8 mouse cellular contexts compared by ENCODE assay signal in the genomic region with DNA sequence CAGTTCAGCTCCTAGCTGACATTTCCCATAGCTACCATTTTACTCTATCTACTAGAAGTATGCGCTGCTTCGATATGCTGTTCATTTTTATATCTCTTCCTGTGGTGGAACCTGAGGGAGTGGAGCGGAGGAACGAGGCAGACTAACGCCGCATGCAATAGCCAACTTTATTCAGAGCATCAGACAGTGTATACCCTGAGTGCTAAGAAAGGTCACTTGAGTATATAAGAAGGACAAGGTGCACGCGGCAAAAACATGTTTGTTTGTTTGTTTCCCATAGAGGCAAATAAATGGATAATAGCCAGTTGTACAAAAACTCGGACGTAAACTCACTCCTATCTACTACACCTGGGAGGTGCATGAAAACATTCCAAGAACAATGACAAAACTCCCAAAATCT. TPM values are rescaled to one million over a fixed set of nuclear protein-coding genes. Genes with fewer than 3 reads are reported as not detected.
DNase-seq lines count a peak whose midpoint lies in the region; ATAC-seq and TF ChIP-seq lines count a peak whose summit lies in the region.

No protein-coding gene starts in this region.

- H3K27ac ChIP-seq in heart, adult 2 months = peak overlapping the region; percentile 95
- H3K27ac ChIP-seq in heart, embryonic 16.5 days (ENCODE audit: low read length) = peak overlapping the region; percentile 99
- no peak overlapping the region for H3K27ac ChIP-seq in liver, embryonic 16.5 days (ENCODE audit: low read length)

- H3K9ac ChIP-seq in heart, adult 2 months (ENCODE audit: low read depth, low read length) = no peak overlapping the region
- peak overlapping the region; percentile 95 for H3K9ac ChIP-seq in heart, embryonic 16.5 days (ENCODE audit: low read length)
- no peak overlapping the region for H3K9ac ChIP-seq in liver, embryonic 16.5 days (ENCODE audit: low read depth, low read length)

- no peaks in the 10 kb centered on the region for H3K9me3 ChIP-seq in G1E (replicated peaks)
- H3K9me3 ChIP-seq in heart, embryonic 16.5 days (replicated peaks; ENCODE audit: control insufficient read depth, low read length) = no peaks in the 10 kb centered on the region
- no peaks in the 10 kb centered on the region for H3K9me3 ChIP-seq in liver, embryonic 16.5 days (replicated peaks; ENCODE audit: control insufficient read depth, low read length)

- no peaks in the 10 kb centered on the region for H3K79me2 ChIP-seq in heart, adult 2 months (replicated peaks; ENCODE audit: control insufficient read depth, insufficient read depth, low read length)

- peak overlapping the region; percentile 77 for H3K4me2 ChIP-seq in heart, embryonic 16.5 days (ENCODE audit: low read depth, low read length)
- peak overlapping the region; percentile 59 for H3K4me2 ChIP-seq in liver, embryonic 16.5 days (ENCODE audit: low read depth, low read length)

- H3K4me1 ChIP-seq in heart, adult 2 months (ENCODE audit: control insufficient read depth, insufficient read depth, low read length) = peaks cover 4% of the 10 kb centered on the region; the same call in 1 of the 2 replicates
- peaks cover 40% of the 10 kb centered on the region for H3K4me1 ChIP-seq in G1E (ENCODE audit: insufficient read depth, low read depth, low read length)
- H3K4me1 ChIP-seq in heart, embryonic 16.5 days (ENCODE audit: control insufficient read depth, insufficient read depth, low read length) = peaks cover 5% of the 10 kb centered on the region; the same call in 1 of the 2 replicates
- H3K4me1 ChIP-seq in liver, embryonic 16.5 days (ENCODE audit: control insufficient read depth, low read depth, low read length) = no peaks in the 10 kb centered on the region; the same call in 1 of the 2 replicates

- no peaks in the 10 kb centered on the region for H3K27me3 ChIP-seq in heart, adult 2 months (ENCODE audit: control insufficient read depth, insufficient read depth, low read length)
- no peaks in the 10 kb centered on the region for H3K27me3 ChIP-seq in G1E (ENCODE audit: insufficient read depth, low read length)
- no peaks in the 10 kb centered on the region for H3K27me3 ChIP-seq in heart, embryonic 16.5 days (ENCODE audit: control insufficient read depth, insufficient read depth, low read length)
- no peaks in the 10 kb centered on the region for H3K27me3 ChIP-seq in liver, embryonic 16.5 days (ENCODE audit: control insufficient read depth, insufficient read depth, low read depth, low read length)

- ATAC-seq in G1E (ENCODE audit: extremely low read depth, insufficient number of reproducible peaks, low FRiP score, poor library complexity, severe bottlenecking) = no peak
- ATAC-seq in heart, embryonic 16.5 days (replicated peaks; ENCODE audit: extremely low read depth, insufficient read depth, low FRiP score) = no peak
- ATAC-seq in liver, embryonic 16.5 days (ENCODE audit: low read depth) = no peak
- ATAC-seq in erythroid progenitor cell, adult 5-6 weeks (replicated peaks; ENCODE audit: low FRiP score, poor library complexity, severe bottlenecking) = no peak
- ATAC-seq in monocyte, adult 5-6 weeks (replicated peaks; ENCODE audit: insufficient number of reproducible peaks, low FRiP score, low TSS enrichment, poor library complexity, severe bottlenecking) = no peak

- intact Hi-C loops in heart, adult 2 months (cut with DNase I) = no loop called here
- intact Hi-C loops in heart, postnatal 36 days (cut with DNase I) = loop anchor here (5.0 kb wide), 1 partner anchor 910 kb away; a partner anchor contains a TSS

- no peak for TF ChIP-seq POLR2A in heart, adult 2 months (IDR thresholded peaks at IDR 0.05; ENCODE audit: insufficient read depth, low read depth, low read length)

- no peak for TF ChIP-seq EP300 in heart, adult 2 months (IDR thresholded peaks at IDR 0.05; ENCODE audit: insufficient read depth, low read depth, low read length)

- no peak for TF ChIP-seq CTCF in heart, adult 2 months (IDR thresholded peaks at IDR 0.05)
- TF ChIP-seq CTCF in G1E (IDR thresholded peaks at IDR 0.05; ENCODE audit: low read depth, low read length) = no peak

- H3K36me3 ChIP-seq in heart, adult 2 months (ENCODE audit: control insufficient read depth, insufficient read depth, low read length) = no peaks in the 10 kb centered on the region; the same call in 1 of the 2 replicates
- H3K36me3 ChIP-seq in G1E (replicated peaks) = peaks cover 5% of the 10 kb centered on the region
- no peaks in the 10 kb centered on the region for H3K36me3 ChIP-seq in heart, embryonic 16.5 days (ENCODE audit: control insufficient read depth, insufficient read depth)
- no peaks in the 10 kb centered on the region for H3K36me3 ChIP-seq in liver, embryonic 16.5 days (ENCODE audit: control insufficient read depth, insufficient read depth)

- DNase-seq in heart, adult 2 months = no peak
- no peak for DNase-seq in heart, postnatal 36 days
- DNase-seq in G1E (ENCODE audit: low spot score) = no peak
- DNase-seq in frontal cortex, postnatal 10 days (ENCODE audit: low spot score in 2 of 2) = no peak

- 74% methylated on average over 10 of the region's 10 CpGs for WGBS in heart, adult 2 months
- WGBS in heart, embryonic 16.5 days = 80% methylated on average over 10 of the region's 10 CpGs
- WGBS in liver, embryonic 16.5 days (ENCODE audit: insufficient replicate concordance) = 73% methylated on average over 10 of the region's 10 CpGs

- H3K4me3 ChIP-seq in heart, adult 2 months = peak overlapping the region; percentile 94
- peak overlapping the region; percentile 88; the same call in 1 of the 2 replicates for H3K4me3 ChIP-seq in G1E (ENCODE audit: low read depth, low read length)
- peak overlapping the region; percentile 89 for H3K4me3 ChIP-seq in heart, embryonic 16.5 days (ENCODE audit: low read length)
- peak overlapping the region; percentile 90 for H3K4me3 ChIP-seq in liver, embryonic 16.5 days (ENCODE audit: low read depth, low read length)

RNA-seq across cellular contexts. Expression of a gene that starts 0.8 kb away (rescaled TPM):
- 10 to 100 TPM; 10.1 to 13.2 TPM for total RNA-seq in heart, adult 2 months (2021)
- polyA plus RNA-seq in heart, adult 2 months (2012; rRNA removed) = 2.6 and 5.9 TPM in 2 replicates
- total RNA-seq in heart, postnatal 36 days (2021) = 10 to 100 TPM; 11.6 to 12.0 TPM
- total RNA-seq in G1E (2014; fragmentation: Nextera tagmentation) (91.1 and 103 TPM in 2 replicates), G1E (2017) (37.8 and 43.0 TPM in 2 replicates)
- polyA plus RNA-seq in G1E (2012) = 3.8 and 4.2 TPM in 2 replicates
- polyA plus RNA-seq in heart, embryonic 16.5 days (2015; fragmentation: Nextera tagmentation; extraction: Ambion mirVana) = 11.3 and 13.0 TPM in 2 replicates
- polyA plus RNA-seq in liver, embryonic 16.5 days (2015; fragmentation: Nextera tagmentation; extraction: Ambion mirVana) = 5.1 and 6.1 TPM in 2 replicates
- total RNA-seq in erythroid progenitor cell, adult 5-6 weeks (2015; ENCODE audit: low replicate concordance) = 25.6 and 33.1 TPM in 2 replicates
- 29.3 and 33.0 TPM in 2 replicates for total RNA-seq in erythroid progenitor cell, adult 5-6 weeks (2017; ENCODE audit: low replicate concordance)
- 21.2 to 34.9 TPM (median 28.3 TPM) in 3 replicates for total RNA-seq in monocyte, adult 5-6 weeks (2017)

RNA-seq across cellular contexts. Expression of a gene that starts 18.4 kb away (rescaled TPM):
- total RNA-seq in heart, adult 2 months (2021) = under 1 TPM; 0.10 to 0.11 TPM
- 0.06 and 0.12 TPM in 2 replicates for polyA plus RNA-seq in heart, adult 2 months (2012; rRNA removed)
- under 1 TPM in 1 of 2 experiments, not detected in 1; 0.14 TPM for total RNA-seq in heart, postnatal 36 days (2021)
- total RNA-seq in G1E (2014; fragmentation: Nextera tagmentation) (not detected in 2 replicates), G1E (2017) (0.05 TPM in 1 of 2 replicates, not detected in the other)
- polyA plus RNA-seq in G1E (2012) = not detected in 2 replicates
- 0.24 and 0.60 TPM in 2 replicates for polyA plus RNA-seq in heart, embryonic 16.5 days (2015; fragmentation: Nextera tagmentation; extraction: Ambion mirVana)
- 0.02 TPM in 1 of 2 replicates, not detected in the other for polyA plus RNA-seq in liver, embryonic 16.5 days (2015; fragmentation: Nextera tagmentation; extraction: Ambion mirVana)
- total RNA-seq in erythroid progenitor cell, adult 5-6 weeks (2015; ENCODE audit: low replicate concordance) = not detected in 2 replicates
- not detected in 2 replicates for total RNA-seq in erythroid progenitor cell, adult 5-6 weeks (2017; ENCODE audit: low replicate concordance)
- total RNA-seq in monocyte, adult 5-6 weeks (2017) = not detected in 3 replicates
